ENCODE assay signal across 8 mouse cellular contexts in the genomic region with DNA sequence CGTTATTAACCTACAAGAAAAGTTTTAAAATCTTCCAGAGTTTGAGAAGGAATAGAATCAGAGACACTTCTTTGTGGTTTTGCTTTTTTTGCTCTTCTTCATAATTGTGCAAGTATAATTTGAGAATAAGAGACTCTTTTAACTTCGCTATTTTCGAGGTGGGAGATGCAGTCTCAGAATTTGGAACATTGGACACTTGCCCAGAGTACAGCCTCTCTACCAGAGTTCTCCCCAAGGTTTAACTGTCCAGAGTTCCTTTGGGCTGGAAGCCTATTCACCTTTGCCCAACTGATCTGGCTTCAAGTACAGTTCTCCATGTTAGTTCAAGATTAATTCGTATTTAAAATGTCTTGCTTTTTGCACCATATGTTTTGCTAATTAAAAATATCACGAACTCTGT. TPM values are rescaled to one million over a fixed set of nuclear protein-coding genes. Genes with fewer than 3 reads are reported as not detected.
DNase-seq lines count a peak whose midpoint lies in the region; ATAC-seq and TF ChIP-seq lines count a peak whose summit lies in the region.

No protein-coding gene starts in this region.

- no peak for TF ChIP-seq CTCF in ES-Bruce4 (IDR thresholded peaks at IDR 0.05; ENCODE audit: low read depth, low read length)

- peak overlapping the region; percentile 70 for H3K4me3 ChIP-seq in ES-Bruce4 (ENCODE audit: low read depth, low read length)
- H3K4me3 ChIP-seq in heart, embryonic 16.5 days (ENCODE audit: low read length), result peak overlapping the region; percentile 61
- H3K4me3 ChIP-seq in limb, embryonic 13.5 days, result peak overlapping the region; percentile 58
- peak overlapping the region; percentile 61 for H3K4me3 ChIP-seq in stomach, embryonic 15.5 days (replicated peaks)

- peak overlapping the region; percentile 83 for H3K27ac ChIP-seq in ES-Bruce4 (ENCODE audit: insufficient read depth, low read length)
- H3K27ac ChIP-seq in heart, embryonic 16.5 days (ENCODE audit: low read length), result peak overlapping the region; percentile 63; the same call in 1 of the 2 replicates
- no peak overlapping the region for H3K27ac ChIP-seq in limb, embryonic 13.5 days
- no peak overlapping the region for H3K27ac ChIP-seq in stomach, embryonic 15.5 days

- WGBS in heart, embryonic 16.5 days, result 30% methylated on average over 5 of the region's 5 CpGs
- WGBS in limb, embryonic 13.5 days, result 33% methylated on average over 5 of the region's 5 CpGs
- WGBS in stomach, embryonic 15.5 days, result 32% methylated on average over 5 of the region's 5 CpGs

- H3K9me3 ChIP-seq in ES-Bruce4 (replicated peaks; ENCODE audit: control insufficient read depth, insufficient read depth, low read length, poor library complexity, severe bottlenecking), result no peaks in the 10 kb centered on the region
- H3K9me3 ChIP-seq in heart, embryonic 16.5 days (replicated peaks; ENCODE audit: control insufficient read depth, low read length), result no peaks in the 10 kb centered on the region
- H3K9me3 ChIP-seq in limb, embryonic 13.5 days, result no peaks in the 10 kb centered on the region
- no peaks in the 10 kb centered on the region for H3K9me3 ChIP-seq in stomach, embryonic 15.5 days

- DNase-seq in adrenal gland, postnatal 14 days, result peak; percentile 20
- DNase-seq in adrenal gland, postnatal 25 days, result no peak
- no peak for DNase-seq in frontal cortex, adult 2 months (ENCODE audit: extremely low spot score in 1 of 2, low spot score in 1 of 2)

- H3K4me2 ChIP-seq in heart, embryonic 16.5 days (ENCODE audit: low read depth, low read length), result peak overlapping the region; percentile 58
- H3K4me2 ChIP-seq in limb, embryonic 13.5 days (replicated peaks), result peak overlapping the region; percentile 51
- H3K4me2 ChIP-seq in stomach, embryonic 15.5 days, result peak overlapping the region; percentile 36

- no peak for TF ChIP-seq EP300 in ES-Bruce4 (IDR thresholded peaks at IDR 0.05; ENCODE audit: insufficient read depth, low read depth, low read length)

- TF ChIP-seq POLR2A in ES-Bruce4 (IDR thresholded peaks at IDR 0.05; ENCODE audit: insufficient read depth, low read length), result no peak

- peak overlapping the region; percentile 82 for H3K9ac ChIP-seq in ES-Bruce4 (ENCODE audit: low read depth, poor library complexity, severe bottlenecking)
- H3K9ac ChIP-seq in heart, embryonic 16.5 days (ENCODE audit: low read length), result peak overlapping the region; percentile 57; the same call in 1 of the 2 replicates
- H3K9ac ChIP-seq in limb, embryonic 13.5 days, result no peak overlapping the region
- H3K9ac ChIP-seq in stomach, embryonic 15.5 days, result no peak overlapping the region

- no peak for ATAC-seq in heart, embryonic 16.5 days (replicated peaks; ENCODE audit: extremely low read depth, insufficient read depth, low FRiP score)
- ATAC-seq in limb, embryonic 13.5 days (ENCODE audit: low FRiP score, low read depth), result no peak
- ATAC-seq in stomach, embryonic 15.5 days (ENCODE audit: insufficient read depth, low FRiP score, low read depth), result no peak
- ATAC-seq in inflammation-experienced regulatory T-cells, adult 6 months, result no peak

- H3K4me1 ChIP-seq in ES-Bruce4 (ENCODE audit: control insufficient read depth, insufficient read depth, low read length), result no peaks in the 10 kb centered on the region
- no peaks in the 10 kb centered on the region for H3K4me1 ChIP-seq in heart, embryonic 16.5 days (ENCODE audit: control insufficient read depth, insufficient read depth, low read length)
- no peaks in the 10 kb centered on the region for H3K4me1 ChIP-seq in limb, embryonic 13.5 days
- H3K4me1 ChIP-seq in stomach, embryonic 15.5 days, result no peaks in the 10 kb centered on the region

- H3K27me3 ChIP-seq in ES-Bruce4 (ENCODE audit: control insufficient read depth, insufficient read depth, low read length, poor library complexity, severe bottlenecking), result no peaks in the 10 kb centered on the region
- no peaks in the 10 kb centered on the region for H3K27me3 ChIP-seq in heart, embryonic 16.5 days (ENCODE audit: control insufficient read depth, insufficient read depth, low read length)
- peaks cover 15% of the 10 kb centered on the region; the same call in 1 of the 2 replicates for H3K27me3 ChIP-seq in limb, embryonic 13.5 days
- H3K27me3 ChIP-seq in stomach, embryonic 15.5 days (replicated peaks), result no peaks in the 10 kb centered on the region

- H3K36me3 ChIP-seq in ES-Bruce4 (ENCODE audit: control insufficient read depth, insufficient read depth, low read length, poor library complexity, severe bottlenecking), result peaks cover 4% of the 10 kb centered on the region
- H3K36me3 ChIP-seq in heart, embryonic 16.5 days (ENCODE audit: control insufficient read depth, insufficient read depth), result no peaks in the 10 kb centered on the region
- no peaks in the 10 kb centered on the region for H3K36me3 ChIP-seq in limb, embryonic 13.5 days
- H3K36me3 ChIP-seq in stomach, embryonic 15.5 days, result no peaks in the 10 kb centered on the region

RNA-seq across cellular contexts. Expression of a gene that starts 0.5 kb away (rescaled TPM):
- 24.7 and 25.8 TPM in 2 replicates for total RNA-seq in adrenal gland, postnatal 14 days (2021)
- total RNA-seq in adrenal gland, postnatal 25 days (2021), result 24.0 and 29.5 TPM in 2 replicates
- polyA plus RNA-seq in ES-Bruce4 (2011; ENCODE audit: insufficient read depth, insufficient read length, low read depth, missing spikeins), result 66.3 and 67.1 TPM in 2 replicates
- polyA plus RNA-seq in heart, embryonic 16.5 days (2015; fragmentation: Nextera tagmentation; extraction: Ambion mirVana), result 9.5 and 12.0 TPM in 2 replicates
- polyA plus RNA-seq in limb, embryonic 13.5 days (2015; fragmentation: Nextera tagmentation; extraction: Ambion mirVana), result 16.1 and 16.6 TPM in 2 replicates
- polyA plus RNA-seq in stomach, embryonic 15.5 days (2015; fragmentation: Nextera tagmentation; extraction: Ambion mirVana), result 12.9 and 15.6 TPM in 2 replicates
- polyA plus RNA-seq in inflammation-experienced regulatory T-cells, adult 6 months (2017; shearing (Covaris generic)), result 10 to 100 TPM; 23.1 to 27.5 (median 23.6) TPM
- polyA plus RNA-seq in frontal cortex, adult 2 months (2012; rRNA removed), result 16.9 and 17.3 TPM in 2 replicates

RNA-seq across cellular contexts. Expression of a gene that starts 58.5 kb away (rescaled TPM):
- total RNA-seq in adrenal gland, postnatal 14 days (2021), result 76.5 and 85.3 TPM in 2 replicates
- 81.9 and 85.0 TPM in 2 replicates for total RNA-seq in adrenal gland, postnatal 25 days (2021)
- polyA plus RNA-seq in ES-Bruce4 (2011; ENCODE audit: insufficient read depth, insufficient read length, low read depth, missing spikeins), result 25.2 and 26.2 TPM in 2 replicates
- polyA plus RNA-seq in heart, embryonic 16.5 days (2015; fragmentation: Nextera tagmentation; extraction: Ambion mirVana), result 24.3 and 30.2 TPM in 2 replicates
- 43.5 and 44.7 TPM in 2 replicates for polyA plus RNA-seq in limb, embryonic 13.5 days (2015; fragmentation: Nextera tagmentation; extraction: Ambion mirVana)
- polyA plus RNA-seq in stomach, embryonic 15.5 days (2015; fragmentation: Nextera tagmentation; extraction: Ambion mirVana), result 37.8 and 38.0 TPM in 2 replicates
- 10 to 100 TPM; 13.4 to 14.6 (median 14.4) TPM for polyA plus RNA-seq in inflammation-experienced regulatory T-cells, adult 6 months (2017; shearing (Covaris generic))
- polyA plus RNA-seq in frontal cortex, adult 2 months (2012; rRNA removed), result 23.7 and 31.6 TPM in 2 replicates

Comparison
In these comparisons a context has a peak if more than half of its experiments do, and no peak if none do; other contexts are left out.
1. H3K27ac ChIP-seq: peak in ES-Bruce4 (single experiment) and heart, embryonic 16.5 days (single experiment); none in limb, embryonic 13.5 days (single experiment) and stomach, embryonic 15.5 days (single experiment).
2. H3K9ac ChIP-seq: peak in ES-Bruce4 (single experiment) and heart, embryonic 16.5 days (single experiment); none in limb, embryonic 13.5 days (single experiment) and stomach, embryonic 15.5 days (single experiment).
3. Peak in every context shown above with its lines, with median percentiles within 50 percentile points of each other: H3K4me3 ChIP-seq and H3K4me2 ChIP-seq.